Mouse (Mus musculus): ENCODE data around the gene Il1r2.

Gene Il1r2

DNA sequence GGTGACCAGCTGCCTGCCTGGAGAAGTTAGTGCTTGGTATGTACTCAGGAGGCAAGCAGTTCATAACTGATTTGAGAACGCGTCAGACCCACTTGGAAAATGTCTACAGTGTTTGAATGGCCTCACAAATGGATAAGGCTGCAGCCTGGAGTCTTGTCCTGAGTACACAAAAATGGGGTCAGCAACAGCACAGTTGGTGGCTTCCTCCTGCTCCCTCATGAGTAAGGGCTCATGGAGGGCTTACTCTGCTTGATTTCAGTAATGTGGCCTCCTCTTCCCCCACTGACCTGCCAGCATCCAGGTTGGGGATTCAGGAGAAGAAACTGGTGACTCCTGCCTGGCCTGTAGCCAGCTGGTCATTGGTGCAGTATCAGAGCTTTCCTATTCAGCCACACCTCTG is 42.3 kb upstream of the Il1r2 start:
- no peaks in the 10 kb centered on the region for H3K9me3 ChIP-seq (ENCODE audit: low read length)
- peaks cover 10% of the 10 kb centered on the region for H3K36me3 ChIP-seq (ENCODE audit: insufficient read depth, low read length)
- H3K27me3 ChIP-seq (ENCODE audit: insufficient read depth, low read length), result no peaks in the 10 kb centered on the region
- no peak overlapping the region for H3K4me3 ChIP-seq (replicated peaks; ENCODE audit: low read length)
- H3K4me1 ChIP-seq (replicated peaks; ENCODE audit: low read depth, low read length), result peaks cover 17% of the 10 kb centered on the region
- TF ChIP-seq NANOG (IDR thresholded peaks at IDR 0.05; ENCODE audit: borderline replicate concordance, low read length) (no peak), POU5F1 (IDR thresholded peaks at IDR 0.05; ENCODE audit: borderline replicate concordance, low read length) (no peak), CTCF (conservative IDR thresholded peaks at IDR 0.05; ENCODE audit: low read length) (no peak)

- Histone ChIP-seq H3K4me1 (replicated peaks; ENCODE audit: low read depth, low read length) (peaks cover 8% of the 10 kb centered on the region), H3K9me3 (ENCODE audit: low read length) (no peaks in the 10 kb centered on the region), H3K4me3 (replicated peaks; ENCODE audit: low read length) (no peak overlapping the region), H3K36me3 (ENCODE audit: insufficient read depth, low read length) (no peaks in the 10 kb centered on the region), H3K27me3 (ENCODE audit: insufficient read depth, low read length) (no peaks in the 10 kb centered on the region)
- TF ChIP-seq NANOG (IDR thresholded peaks at IDR 0.05; ENCODE audit: borderline replicate concordance, low read length) (no peak), POU5F1 (IDR thresholded peaks at IDR 0.05; ENCODE audit: borderline replicate concordance, low read length) (no peak), CTCF (conservative IDR thresholded peaks at IDR 0.05; ENCODE audit: low read length) (no peak)
Observed at GRCm38 (mm10) chr1:40033315-40033714, 40.6 kb upstream of the Il1r2 start.

DNA sequence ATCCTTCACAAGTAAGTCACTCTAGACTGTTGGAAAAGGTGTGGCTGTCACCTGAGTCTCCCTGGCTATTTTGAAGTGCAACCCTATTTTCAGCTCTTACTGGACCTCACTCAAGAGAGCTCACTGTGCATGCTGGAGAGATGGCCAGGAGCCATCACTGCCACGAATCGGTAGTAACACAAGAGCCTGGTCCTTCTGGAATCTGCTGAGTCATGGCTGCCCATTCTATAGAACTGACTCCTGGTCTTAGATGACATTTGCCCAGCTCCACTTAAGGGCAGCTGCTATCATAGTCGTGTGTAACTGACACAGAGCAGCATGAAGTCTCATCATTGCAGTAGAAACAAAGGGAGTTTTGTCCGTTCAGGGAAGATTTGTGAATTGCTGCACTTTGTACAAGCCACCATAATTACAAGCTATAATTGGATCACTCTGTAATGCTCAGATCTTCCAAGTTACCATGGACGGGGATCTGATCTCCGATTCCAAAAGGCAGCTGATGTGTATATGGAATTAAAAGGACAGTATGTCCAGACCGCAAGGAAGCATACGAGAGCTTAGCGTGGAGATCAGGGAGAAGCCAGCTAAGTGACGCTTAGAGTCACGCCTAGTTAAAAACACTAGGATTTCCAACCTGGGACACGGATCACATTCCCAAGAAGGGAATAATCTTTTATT is 40.0 kb upstream of the Il1r2 start:
- H3K36me3 ChIP-seq (ENCODE audit: insufficient read depth, low read length), result no peaks in the 10 kb centered on the region
- peaks cover 8% of the 10 kb centered on the region for H3K4me1 ChIP-seq (replicated peaks; ENCODE audit: low read depth, low read length)
- TF ChIP-seq POU5F1 (IDR thresholded peaks at IDR 0.05; ENCODE audit: borderline replicate concordance, low read length), result no peak
- no peak for TF ChIP-seq CTCF (conservative IDR thresholded peaks at IDR 0.05; ENCODE audit: low read length)
- no peak overlapping the region for H3K4me3 ChIP-seq (replicated peaks; ENCODE audit: low read length)
- no peaks in the 10 kb centered on the region for H3K27me3 ChIP-seq (ENCODE audit: insufficient read depth, low read length)
- H3K9me3 ChIP-seq (ENCODE audit: low read length), result no peaks in the 10 kb centered on the region

GRCm38 (mm10) chr1:40037831-40038230 is 36.0 kb upstream of the Il1r2 start:
- no peaks in the 10 kb centered on the region for H3K27me3 ChIP-seq (ENCODE audit: insufficient read depth, low read length)
- H3K9me3 ChIP-seq (ENCODE audit: low read length), result no peaks in the 10 kb centered on the region
- no peaks in the 10 kb centered on the region for H3K36me3 ChIP-seq (ENCODE audit: insufficient read depth, low read length)
- TF ChIP-seq CTCF (conservative IDR thresholded peaks at IDR 0.05; ENCODE audit: low read length), result no peak
- TF ChIP-seq NANOG (IDR thresholded peaks at IDR 0.05; ENCODE audit: borderline replicate concordance, low read length), result no peak
- TF ChIP-seq POU5F1 (IDR thresholded peaks at IDR 0.05; ENCODE audit: borderline replicate concordance, low read length), result no peak
- H3K4me3 ChIP-seq (replicated peaks; ENCODE audit: low read length), result no peak overlapping the region
- H3K4me1 ChIP-seq (replicated peaks; ENCODE audit: low read depth, low read length), result peaks cover 8% of the 10 kb centered on the region

DNA sequence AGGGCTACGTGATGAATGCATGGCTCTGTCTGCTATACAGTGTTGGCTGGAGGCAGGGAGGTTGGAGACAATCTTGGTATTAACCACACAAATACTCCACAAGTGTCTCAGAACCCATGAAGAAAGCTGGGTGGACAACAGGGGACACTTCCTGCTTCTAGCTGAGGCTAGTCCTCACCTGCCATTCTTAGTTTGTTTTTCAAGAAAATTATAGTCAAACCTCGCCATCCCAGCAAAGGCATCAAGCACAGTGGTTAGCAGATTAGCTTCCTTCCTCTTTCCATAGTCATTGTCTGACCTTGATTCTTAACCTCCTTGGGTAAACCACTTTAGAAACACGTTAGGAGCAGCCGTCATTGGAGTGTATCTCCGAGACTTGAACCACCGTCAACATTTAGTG is 28.2 kb upstream of the Il1r2 start:
- no peak overlapping the region for H3K4me3 ChIP-seq (replicated peaks; ENCODE audit: low read length)
- H3K4me1 ChIP-seq (replicated peaks; ENCODE audit: low read depth, low read length), result no peaks in the 10 kb centered on the region
- no peak for TF ChIP-seq POU5F1 (IDR thresholded peaks at IDR 0.05; ENCODE audit: borderline replicate concordance, low read length)
- no peaks in the 10 kb centered on the region for H3K36me3 ChIP-seq (ENCODE audit: insufficient read depth, low read length)
- peaks cover 4% of the 10 kb centered on the region; the same call in 1 of the 2 replicates for H3K9me3 ChIP-seq (ENCODE audit: low read length)
- no peaks in the 10 kb centered on the region for H3K27me3 ChIP-seq (ENCODE audit: insufficient read depth, low read length)

- no peaks in the 10 kb centered on the region for H3K27me3 ChIP-seq (ENCODE audit: insufficient read depth, low read length)
- no peaks in the 10 kb centered on the region for H3K4me1 ChIP-seq (replicated peaks; ENCODE audit: low read depth, low read length)
Observed at GRCm38 (mm10) chr1:40046600-40046999, 27.3 kb upstream of the Il1r2 start.

DNA sequence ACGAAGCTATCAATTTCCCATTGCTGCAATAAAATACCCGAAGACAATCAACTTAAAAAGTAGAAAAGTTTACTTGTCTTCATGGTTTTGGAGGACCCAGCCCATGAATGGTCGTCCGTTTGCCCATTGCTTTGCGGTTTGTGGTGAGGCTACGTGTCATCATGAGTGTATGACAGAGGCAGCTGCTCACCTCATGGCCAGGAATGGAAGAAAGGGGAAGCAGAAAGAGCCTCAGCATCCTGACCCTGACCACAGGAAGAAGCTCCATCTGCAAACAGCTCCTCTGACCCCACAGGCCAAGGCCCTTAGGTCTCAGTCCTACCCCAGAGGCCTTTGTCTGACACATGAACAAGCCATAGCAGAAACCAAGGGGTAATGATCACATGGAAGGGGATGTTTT is 22.7 kb upstream of the Il1r2 start:
- no peak for TF ChIP-seq CTCF (conservative IDR thresholded peaks at IDR 0.05; ENCODE audit: low read length)
- no peak for TF ChIP-seq NANOG (IDR thresholded peaks at IDR 0.05; ENCODE audit: borderline replicate concordance, low read length)
- TF ChIP-seq POU5F1 (IDR thresholded peaks at IDR 0.05; ENCODE audit: borderline replicate concordance, low read length), result no peak
- Histone ChIP-seq H3K4me1 (replicated peaks; ENCODE audit: low read depth, low read length) (peaks cover 25% of the 10 kb centered on the region), H3K4me3 (replicated peaks; ENCODE audit: low read length) (no peak overlapping the region), H3K9me3 (ENCODE audit: low read length) (no peaks in the 10 kb centered on the region), H3K27me3 (ENCODE audit: insufficient read depth, low read length) (peaks cover 4% of the 10 kb centered on the region), H3K36me3 (ENCODE audit: insufficient read depth, low read length) (no peaks in the 10 kb centered on the region)

More at GRCm38 (mm10) chr1:40046600-40046999, 27.3 kb upstream of the Il1r2 start:
- H3K9me3 ChIP-seq (ENCODE audit: low read length), result peaks cover 4% of the 10 kb centered on the region; the same call in 1 of the 2 replicates
- no peaks in the 10 kb centered on the region for H3K36me3 ChIP-seq (ENCODE audit: insufficient read depth, low read length)
- TF ChIP-seq CTCF (conservative IDR thresholded peaks at IDR 0.05; ENCODE audit: low read length), result no peak
- TF ChIP-seq POU5F1 (IDR thresholded peaks at IDR 0.05; ENCODE audit: borderline replicate concordance, low read length), result no peak
- TF ChIP-seq NANOG (IDR thresholded peaks at IDR 0.05; ENCODE audit: borderline replicate concordance, low read length), result no peak
- H3K4me3 ChIP-seq (replicated peaks; ENCODE audit: low read length), result no peak overlapping the region

GRCm38 (mm10) chr1:40052156-40052555 is 21.7 kb upstream of the Il1r2 start:
- peaks cover 7% of the 10 kb centered on the region for H3K27me3 ChIP-seq (ENCODE audit: insufficient read depth, low read length)
- no peaks in the 10 kb centered on the region for H3K36me3 ChIP-seq (ENCODE audit: insufficient read depth, low read length)
- H3K9me3 ChIP-seq (ENCODE audit: low read length), result no peaks in the 10 kb centered on the region
- H3K4me3 ChIP-seq (replicated peaks; ENCODE audit: low read length), result no peak overlapping the region
- TF ChIP-seq NANOG (IDR thresholded peaks at IDR 0.05; ENCODE audit: borderline replicate concordance, low read length) (no peak), POU5F1 (IDR thresholded peaks at IDR 0.05; ENCODE audit: borderline replicate concordance, low read length) (no peak), CTCF (conservative IDR thresholded peaks at IDR 0.05; ENCODE audit: low read length) (no peak)
- peaks cover 31% of the 10 kb centered on the region for H3K4me1 ChIP-seq (replicated peaks; ENCODE audit: low read depth, low read length)

- Histone ChIP-seq H3K36me3 (ENCODE audit: insufficient read depth, low read length) (no peaks in the 10 kb centered on the region), H3K4me1 (replicated peaks; ENCODE audit: low read depth, low read length) (peaks cover 39% of the 10 kb centered on the region), H3K4me3 (replicated peaks; ENCODE audit: low read length) (no peak overlapping the region), H3K9me3 (ENCODE audit: low read length) (no peaks in the 10 kb centered on the region), H3K27me3 (ENCODE audit: insufficient read depth, low read length) (peaks cover 7% of the 10 kb centered on the region)
- TF ChIP-seq CTCF (conservative IDR thresholded peaks at IDR 0.05; ENCODE audit: low read length), result no peak
- TF ChIP-seq NANOG (IDR thresholded peaks at IDR 0.05; ENCODE audit: borderline replicate concordance, low read length), result no peak
- TF ChIP-seq POU5F1 (IDR thresholded peaks at IDR 0.05; ENCODE audit: borderline replicate concordance, low read length), result no peak
Observed at GRCm38 (mm10) chr1:40053071-40053470, 20.8 kb upstream of the Il1r2 start.

All from E14TG2a.4 (cell line).